Mouse (Mus musculus) liver, postnatal 0 days (tissue): ENCODE results near the gene Srcin1. TPM values are rescaled to one million over a fixed set of nuclear protein-coding genes. Genes with fewer than 3 reads are reported as not detected.

ENCODE experiments used
- ATAC-seq: fragments of 200-750 bp; cut with Nextera tagmentation; 2 replicates; pipeline ENCODE4 v1.8.0; 2017; ENCODE audit warnings: mild to moderate bottlenecking, moderate library complexity
- DNase-seq: peaks from one replicate; pipeline ENCODE4 v3.0.0-alpha.2; 2016
- H3K27ac ChIP-seq: fragments of 300-500 bp; sonication (generic); 2 replicates; pipeline ENCODE4 v1.5.1; 2014; ENCODE audit warnings: antibody characterized with exemption, moderate library complexity, mild to moderate bottlenecking, low read depth
- H3K27me3 ChIP-seq: fragments of 300-500 bp; sonication (generic); 2 replicates; pipeline ENCODE4 v1.6.1; 2014; ENCODE audit warnings: low read length, control low read depth, mixed read lengths; ENCODE audit not compliant: insufficient read depth
- H3K36me3 ChIP-seq: fragments of 300-500 bp; sonication (generic); replicated peaks from 2 replicates; pipeline ENCODE4 v1.6.1; 2014; ENCODE audit warnings: mild to moderate bottlenecking, control low read depth, low read length, moderate library complexity, mixed read lengths; ENCODE audit not compliant: insufficient read depth
- H3K4me1 ChIP-seq: fragments of 300-500 bp; sonication (generic); 2 replicates; pipeline ENCODE4 v1.6.1; 2014; ENCODE audit warnings: antibody characterized with exemption, mild to moderate bottlenecking, control low read depth; ENCODE audit not compliant: insufficient read depth
- H3K4me2 ChIP-seq: fragments of 300-500 bp; sonication (generic); 2 replicates; pipeline ENCODE4 v1.6.1; 2014; ENCODE audit warnings: low read depth, mild to moderate bottlenecking, low read length, moderate library complexity, mixed read lengths
- H3K4me3 ChIP-seq: fragments of 300-500 bp; sonication (generic); 2 replicates; pipeline ENCODE4 v1.5.1; 2014; ENCODE audit warnings: low read depth, low read length
- H3K9ac ChIP-seq: fragments of 300-500 bp; sonication (generic); replicated peaks from 2 replicates; pipeline ENCODE4 v1.6.1; 2014; ENCODE audit warnings: mild to moderate bottlenecking, moderate library complexity
- H3K9me3 ChIP-seq: fragments of 300-500 bp; sonication (generic); 2 replicates; pipeline ENCODE4 v1.6.1; 2016; ENCODE audit warnings: mild to moderate bottlenecking, control low read depth, low read length, mixed read lengths
- CTCF ChIP-seq: sonication (generic); IDR thresholded peaks from 2 replicates; pipeline ENCODE4 v1.5.1; 2016; ENCODE audit warnings: antibody characterized with exemption, low read depth
- EP300 ChIP-seq: IDR thresholded peaks from 2 replicates; pipeline ENCODE4 v1.6.1; 2016; ENCODE audit warnings: antibody characterized with exemption, low read depth, mild to moderate bottlenecking
- WGBS: fragments of 180-500 bp; shearing (Covaris S2); extraction: QIAGEN DNeasy Blood & Tissue Kit; methylation state at CpG from one replicate; pipeline ENCODE4 v1.1.7; 2014; ENCODE audit not compliant: insufficient replicate concordance; 5-methylcytosine and 5-hydroxymethylcytosine counted together
- polyA plus RNA-seq: library from polyadenylated mRNA; unstranded; fragments of >200 nt; fragmentation: Nextera tagmentation; extraction: Ambion mirVana; gene quantifications from 2 replicates; pipeline ENCODE4 v1.2.1, GENCODE M21; 2015

The Srcin1 gene
- polyA plus RNA-seq, 1 experiment from 2014 or later: 0.02 TPM

DNA sequence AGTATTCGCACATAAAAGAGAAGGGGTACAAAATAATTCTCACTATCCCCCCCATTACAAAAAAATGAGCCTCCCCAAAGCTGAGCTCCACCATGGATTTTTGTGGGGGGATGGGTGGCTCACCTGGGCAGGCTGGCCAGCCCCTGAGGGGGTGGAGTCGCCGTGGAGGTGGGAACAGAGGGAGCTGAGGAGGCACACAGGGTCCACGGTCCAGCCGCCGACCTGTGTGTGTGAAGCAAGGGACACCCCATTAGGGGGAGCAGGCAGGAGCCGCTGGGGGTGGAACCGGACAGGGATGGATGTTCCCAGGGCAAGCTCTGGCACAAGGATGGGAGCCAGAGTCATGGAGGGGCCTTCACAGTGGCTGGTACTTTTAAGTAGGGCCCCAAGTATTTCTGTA, 27.2 kb downstream of the Srcin1 start:
- no peak for ATAC-seq
- H3K4me2 ChIP-seq: no peak overlapping the region
- H3K9me3 ChIP-seq: no peaks in the 10 kb centered on the region
- H3K4me3 ChIP-seq: no peak overlapping the region
- TF ChIP-seq EP300 (no peak), CTCF (no peak)
- no peak overlapping the region for H3K9ac ChIP-seq
- no peak overlapping the region for H3K27ac ChIP-seq
- H3K36me3 ChIP-seq: no peaks in the 10 kb centered on the region
- WGBS: 31% methylated on average over 8 of the region's 8 CpGs
- H3K27me3 ChIP-seq: peaks cover 83% of the 10 kb centered on the region
- H3K4me1 ChIP-seq: peaks cover 7% of the 10 kb centered on the region
- no peak for DNase-seq

- H3K9ac ChIP-seq: no peak overlapping the region
- 56% methylated on average over 12 of the region's 12 CpGs for WGBS
- H3K4me2 ChIP-seq: no peak overlapping the region
- no peak; the same call in 1 of the 2 replicates for TF ChIP-seq CTCF
- no peak for TF ChIP-seq EP300
- peaks cover 87% of the 10 kb centered on the region for H3K27me3 ChIP-seq
- peaks cover 7% of the 10 kb centered on the region for H3K4me1 ChIP-seq
- H3K27ac ChIP-seq: no peak overlapping the region
- ATAC-seq (no peak), DNase-seq (no peak)
- H3K36me3 ChIP-seq: no peaks in the 10 kb centered on the region
- no peaks in the 10 kb centered on the region for H3K9me3 ChIP-seq
- H3K4me3 ChIP-seq: no peak overlapping the region
Observed at GRCm38 (mm10) chr11:97547957-97548706, 27.9 kb downstream of the Srcin1 start.

DNA sequence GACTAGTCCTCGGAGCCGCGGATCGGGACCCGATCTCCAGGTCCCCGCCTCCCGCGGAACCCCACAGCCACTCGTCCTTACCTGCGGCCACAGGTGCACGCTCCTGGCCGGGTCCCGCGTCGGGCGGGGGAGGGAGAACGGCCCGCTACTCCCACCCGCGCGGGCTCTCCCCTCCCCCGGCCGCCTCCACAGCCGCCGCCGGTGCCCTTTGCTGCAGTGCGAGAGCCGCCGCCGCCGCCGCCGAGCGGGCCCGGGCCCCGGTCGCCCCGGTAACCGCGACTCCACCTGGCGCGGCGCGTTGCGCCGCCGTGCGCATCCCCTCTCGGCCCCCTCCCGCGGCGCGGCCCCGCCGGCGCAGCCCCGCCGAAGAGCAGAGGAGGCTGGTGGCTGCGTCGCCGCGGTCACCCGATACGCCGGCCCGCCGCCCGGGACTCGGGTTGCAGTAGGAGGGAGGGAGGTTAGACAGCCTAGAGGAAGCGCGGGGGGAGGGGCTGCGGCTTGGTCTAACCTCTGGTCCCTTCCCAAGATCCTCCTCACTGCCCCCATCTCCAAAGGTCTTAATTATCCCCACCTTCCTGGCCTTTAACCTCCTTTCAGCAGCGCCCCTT, 29.1 kb downstream of the Srcin1 start:
- DNase-seq (no peak), ATAC-seq (no peak; the same call in 1 of the 2 replicates)
- WGBS: under 1% methylated on average over 46 of the region's 73 CpGs
- H3K9me3 ChIP-seq: no peaks in the 10 kb centered on the region
- peak overlapping the region; percentile 81 for H3K4me2 ChIP-seq
- peaks cover 7% of the 10 kb centered on the region for H3K4me1 ChIP-seq
- no peak overlapping the region for H3K27ac ChIP-seq
- H3K4me3 ChIP-seq: peak overlapping the region; percentile 49
- no peaks in the 10 kb centered on the region for H3K36me3 ChIP-seq
- TF ChIP-seq CTCF (no peak), EP300 (no peak)
- no peak overlapping the region; the same call in 1 of the 2 replicates for H3K9ac ChIP-seq
- H3K27me3 ChIP-seq: peaks cover 84% of the 10 kb centered on the region

DNA sequence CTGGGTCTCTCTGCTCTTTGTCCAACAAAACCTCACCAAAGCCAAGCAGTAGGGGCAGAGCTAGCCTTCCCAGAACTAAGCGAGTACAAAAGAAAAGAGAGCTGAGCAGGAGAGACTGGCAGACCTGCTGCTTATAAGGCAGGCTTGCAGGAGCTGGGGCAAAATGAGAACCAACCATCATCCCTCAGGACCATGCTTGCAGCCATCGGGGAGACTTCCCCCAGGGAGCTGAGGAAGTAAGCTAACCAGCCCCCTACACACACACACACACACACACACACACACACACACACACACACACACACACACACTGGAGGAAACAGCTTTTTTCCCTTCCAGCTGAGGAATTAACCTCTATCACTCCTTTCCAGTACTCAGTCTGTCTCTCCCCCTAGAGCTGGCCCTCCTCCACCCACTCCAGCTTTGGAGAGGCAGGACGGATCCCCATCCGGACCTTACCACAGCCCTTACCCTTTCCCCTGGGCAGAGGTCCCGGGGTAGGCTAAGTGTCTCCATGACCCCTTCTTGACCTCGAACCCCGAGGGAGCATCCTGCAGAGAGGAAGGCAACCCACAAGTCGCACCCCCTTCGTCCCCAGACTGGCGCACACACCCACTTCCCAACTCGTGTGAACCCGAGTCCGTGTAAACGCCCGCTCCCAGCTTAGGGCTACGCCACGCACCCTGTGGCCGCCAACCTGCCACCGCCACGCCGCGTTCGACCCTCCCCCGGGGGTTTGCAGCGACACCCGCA, 30.0 kb downstream of the Srcin1 start:
- peaks cover 79% of the 10 kb centered on the region for H3K27me3 ChIP-seq
- no peaks in the 10 kb centered on the region for H3K9me3 ChIP-seq
- ATAC-seq (no peak), DNase-seq (no peak)
- H3K4me3 ChIP-seq: peak overlapping the region; percentile 49
- H3K27ac ChIP-seq: no peak overlapping the region
- H3K36me3 ChIP-seq: no peaks in the 10 kb centered on the region
- H3K4me2 ChIP-seq: peak overlapping the region; percentile 81
- no peak for TF ChIP-seq EP300
- no peak for TF ChIP-seq CTCF
- H3K9ac ChIP-seq: no peak overlapping the region
- WGBS: 5% methylated on average over 19 of the region's 26 CpGs
- H3K4me1 ChIP-seq: peaks cover 7% of the 10 kb centered on the region

DNA sequence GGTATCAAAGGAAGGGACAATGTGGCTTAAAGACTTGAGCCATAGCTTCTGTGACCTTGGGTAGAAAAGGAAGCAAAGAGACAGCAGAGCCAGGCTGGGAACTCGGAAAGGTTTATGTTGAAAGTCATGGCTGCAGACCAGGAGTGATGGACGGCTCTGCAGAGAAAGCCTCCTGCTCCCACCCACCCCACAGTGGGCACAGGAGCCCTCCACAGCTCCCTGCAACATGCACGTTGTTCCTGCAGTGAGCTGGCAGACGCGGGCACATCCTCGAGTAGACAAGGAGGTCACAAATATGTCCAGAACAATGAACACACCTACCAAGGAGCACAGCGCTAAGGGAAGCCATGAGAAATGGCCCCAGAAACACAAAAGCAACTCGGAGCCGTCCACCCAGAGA, 32.1 kb downstream of the Srcin1 start:
- 75% methylated on average over 9 of the region's 9 CpGs for WGBS
- Histone ChIP-seq H3K9ac (no peak overlapping the region), H3K9me3 (no peaks in the 10 kb centered on the region), H3K4me3 (no peak overlapping the region), H3K4me1 (peaks cover 7% of the 10 kb centered on the region), H3K4me2 (no peak overlapping the region), H3K36me3 (no peaks in the 10 kb centered on the region), H3K27ac (no peak overlapping the region), H3K27me3 (peaks cover 68% of the 10 kb centered on the region)
- ATAC-seq (no peak), DNase-seq (no peak)
- TF ChIP-seq CTCF: no peak
- TF ChIP-seq EP300: no peak

GRCm38 (mm10) chr11:97543181-97543733, 32.7 kb downstream of the Srcin1 start:
- Histone ChIP-seq H3K9me3 (no peaks in the 10 kb centered on the region), H3K4me2 (no peak overlapping the region), H3K27ac (no peak overlapping the region), H3K4me1 (peaks cover 7% of the 10 kb centered on the region), H3K27me3 (peaks cover 63% of the 10 kb centered on the region), H3K9ac (no peak overlapping the region), H3K36me3 (no peaks in the 10 kb centered on the region), H3K4me3 (no peak overlapping the region)
- DNase-seq (no peak), ATAC-seq (no peak)
- TF ChIP-seq EP300: no peak
- no peak for TF ChIP-seq CTCF
- 66% methylated on average over 12 of the region's 12 CpGs for WGBS
